15 mouse cellular contexts compared by ENCODE assay signal in genomic region chr8:83167932-83168331, GRCm38 (mm10). TPM values are rescaled to one million over a fixed set of nuclear protein-coding genes. Genes with fewer than 3 reads are reported as not detected.
A peak's percentile ranks its signal among the peaks of the same experiment; 100 is the strongest.
DNase-seq lines count a peak whose midpoint lies in the region; ATAC-seq and TF ChIP-seq lines count a peak whose summit lies in the region.
"Had no signal": no experiment of that assay in that cellular context is flagged by ENCODE, and none has a peak within 500 bp of the region (broad histone marks: within the 10 kb centered on the region; RNA-seq: fewer than 3 reads in every experiment).

No protein-coding gene starts in this region.

- no peaks in the 10 kb centered on the region for H3K36me3 ChIP-seq in forebrain, embryonic 14.5 days (ENCODE audit: control insufficient read depth, insufficient read depth, low read length)
- H3K36me3 ChIP-seq in hindbrain, postnatal 0 days (ENCODE audit: insufficient read depth, low read length) = no peaks in the 10 kb centered on the region
- no peaks in the 10 kb centered on the region for H3K36me3 ChIP-seq in neural tube, embryonic 14.5 days (ENCODE audit: control insufficient read depth, insufficient read depth, low read length)
- H3K36me3 ChIP-seq in liver, embryonic 11.5 days (ENCODE audit: control insufficient read depth, insufficient read depth, low read length) = no peaks in the 10 kb centered on the region
- H3K36me3 ChIP-seq: liver, embryonic 15.5 days had no signal

- peak overlapping the region; percentile 51 for H3K4me2 ChIP-seq in forebrain, embryonic 14.5 days (ENCODE audit: low read length)
- H3K4me2 ChIP-seq in hindbrain, postnatal 0 days (ENCODE audit: low read depth, low read length) = peak overlapping the region; percentile 60
- peak overlapping the region; percentile 70 for H3K4me2 ChIP-seq in neural tube, embryonic 14.5 days (ENCODE audit: low read depth, low read length)
- no peak overlapping the region for H3K4me2 ChIP-seq in liver, embryonic 11.5 days
- H3K4me2 ChIP-seq: liver, embryonic 15.5 days had no signal

- H3K9ac ChIP-seq in forebrain, embryonic 14.5 days (ENCODE audit: low read length) = no peak overlapping the region; the same call in 1 of the 2 replicates
- 0 out of 2 replicates have a peak overlapping the region, but pooled peaks have one; percentile 7 for H3K9ac ChIP-seq in hindbrain, postnatal 0 days (replicated peaks; ENCODE audit: low read length)
- 0 out of 2 replicates have a peak overlapping the region, but pooled peaks have one; percentile 9 for H3K9ac ChIP-seq in neural tube, embryonic 14.5 days (replicated peaks; ENCODE audit: low read depth, low read length)
- H3K9ac ChIP-seq in liver, embryonic 11.5 days (ENCODE audit: low read depth, low read length) = no peak overlapping the region
- H3K9ac ChIP-seq: liver, embryonic 15.5 days had no signal

- H3K27ac ChIP-seq in left cerebral cortex, adult 2 months = no peak overlapping the region
- no peak overlapping the region for H3K27ac ChIP-seq in forebrain, embryonic 14.5 days (ENCODE audit: low read depth, low read length)
- H3K27ac ChIP-seq in hindbrain, postnatal 0 days = no peak overlapping the region
- H3K27ac ChIP-seq in neural tube, embryonic 14.5 days (ENCODE audit: low read depth, low read length) = no peak overlapping the region
- no peak overlapping the region for H3K27ac ChIP-seq in liver, embryonic 11.5 days (ENCODE audit: low read depth, low read length)
- H3K27ac ChIP-seq: heart, adult 2 months; liver, embryonic 15.5 days had no signal

- peaks cover 13% of the 10 kb centered on the region for H3K4me1 ChIP-seq in forebrain, embryonic 14.5 days (ENCODE audit: control insufficient read depth, insufficient read depth, low read length)
- H3K4me1 ChIP-seq in hindbrain, postnatal 0 days (ENCODE audit: insufficient read depth, low read length) = peaks cover 9% of the 10 kb centered on the region
- H3K4me1 ChIP-seq in neural tube, embryonic 14.5 days (ENCODE audit: control insufficient read depth, insufficient read depth, low read length) = peaks cover 13% of the 10 kb centered on the region
- no peaks in the 10 kb centered on the region for H3K4me1 ChIP-seq in liver, embryonic 11.5 days (replicated peaks; ENCODE audit: control insufficient read depth, insufficient read depth, low read length)

- 46% methylated on average over 3 of the region's 3 CpGs for WGBS in forebrain, embryonic 14.5 days
- 41% methylated on average over 3 of the region's 3 CpGs for WGBS in hindbrain, postnatal 0 days
- 50% methylated on average over 3 of the region's 3 CpGs for WGBS in neural tube, embryonic 14.5 days
- 59% methylated on average over 3 of the region's 3 CpGs for WGBS in liver, embryonic 11.5 days

- no peaks in the 10 kb centered on the region for H3K9me3 ChIP-seq in forebrain, embryonic 14.5 days (replicated peaks; ENCODE audit: control insufficient read depth, low read length)
- no peaks in the 10 kb centered on the region for H3K9me3 ChIP-seq in hindbrain, postnatal 0 days (ENCODE audit: low read length)
- no peaks in the 10 kb centered on the region for H3K9me3 ChIP-seq in neural tube, embryonic 14.5 days (ENCODE audit: control insufficient read depth, low read length)
- H3K9me3 ChIP-seq in liver, embryonic 11.5 days (ENCODE audit: control insufficient read depth, low read length) = no peaks in the 10 kb centered on the region
- H3K9me3 ChIP-seq: liver, embryonic 15.5 days had no signal

- DNase-seq in left cerebral cortex, adult 2 months (ENCODE audit: extremely low spot score in 1 of 2, low spot score in 2 of 2) = no peak
- no peak for DNase-seq in left cerebral cortex, postnatal 14 days (ENCODE audit: low spot score in 2 of 2)
- DNase-seq in forebrain, embryonic 14.5 days (ENCODE audit: low spot score) = no peak
- peak; percentile 19 for DNase-seq in hindbrain, postnatal 0 days (ENCODE audit: low spot score)
- no peak for DNase-seq in frontal cortex, postnatal 10 days (ENCODE audit: low spot score in 2 of 2)
- no peak for DNase-seq in adrenal gland, postnatal 10 days
- DNase-seq in liver, embryonic 11.5 days (ENCODE audit: low spot score) = no peak
- DNase-seq: heart, adult 2 months; heart, postnatal 10 days; kidney, adult 18-20 months; left cerebral cortex, postnatal 4 days; thymus, postnatal 25 days had no signal

- intact Hi-C loops in left cerebral cortex, adult 2 months (cut with DNase I) = loop anchor here (2.0 to 5.0 kb wide), 3 partner anchors 37 to 84 kb away; no protein-coding TSS in a partner anchor
- intact Hi-C loops in left cerebral cortex, postnatal 14 days (cut with DNase I) = no loop called here

- no peak for ATAC-seq in forebrain, embryonic 14.5 days
- no peak for ATAC-seq in hindbrain, postnatal 0 days
- no peak for ATAC-seq in neural tube, embryonic 14.5 days (ENCODE audit: low read depth)
- ATAC-seq in liver, embryonic 11.5 days (replicated peaks; ENCODE audit: low FRiP score) = no peak

- TF ChIP-seq CTCF in left cerebral cortex, adult 2 months (IDR thresholded peaks at IDR 0.05) = no peak
- TF ChIP-seq CTCF in hindbrain, postnatal 0 days (IDR thresholded peaks at IDR 0.05; ENCODE audit: low read depth) = no peak

- peak overlapping the region; percentile 76; the same call in 1 of the 2 replicates for H3K4me3 ChIP-seq in left cerebral cortex, adult 2 months
- H3K4me3 ChIP-seq in forebrain, embryonic 14.5 days (ENCODE audit: low read depth, low read length) = peak overlapping the region; percentile 84
- H3K4me3 ChIP-seq in hindbrain, postnatal 0 days (ENCODE audit: low read length) = peak overlapping the region; percentile 64
- H3K4me3 ChIP-seq in neural tube, embryonic 14.5 days (ENCODE audit: low read depth, low read length) = peak overlapping the region; percentile 90
- H3K4me3 ChIP-seq in liver, embryonic 11.5 days (ENCODE audit: low read depth, low read length) = no peak overlapping the region
- H3K4me3 ChIP-seq: heart, adult 2 months; liver, embryonic 15.5 days; myocyte had no signal

- H3K27me3 ChIP-seq in forebrain, embryonic 14.5 days (replicated peaks; ENCODE audit: control insufficient read depth, insufficient read depth, low read length) = no peaks in the 10 kb centered on the region
- no peaks in the 10 kb centered on the region for H3K27me3 ChIP-seq in hindbrain, postnatal 0 days (ENCODE audit: insufficient read depth, low read length)
- no peaks in the 10 kb centered on the region; the same call in 1 of the 2 replicates for H3K27me3 ChIP-seq in neural tube, embryonic 14.5 days (ENCODE audit: control insufficient read depth, insufficient read depth, low read length)
- H3K27me3 ChIP-seq in liver, embryonic 11.5 days (replicated peaks; ENCODE audit: control insufficient read depth, insufficient read depth, low read length) = peaks cover 31% of the 10 kb centered on the region

RNA-seq across cellular contexts. Expression of gene Gm10645, which starts 2.0 kb away (rescaled TPM):
- total RNA-seq in left cerebral cortex, adult 2 months (2021) = 1 to 10 TPM; 1.5 to 1.8 TPM
- total RNA-seq in left cerebral cortex, postnatal 14 days (2021) = 1 to 10 TPM in 1 of 2 experiments, under 1 TPM in 1; 0.88 to 1.2 TPM
- 7.9 and 8.2 TPM in 2 replicates for polyA plus RNA-seq in forebrain, embryonic 14.5 days (2014; fragmentation: Nextera tagmentation; extraction: Ambion mirVana)
- total RNA-seq in hindbrain, postnatal 0 days (2014; rRNA removed) = 1.2 and 4.2 TPM in 2 replicates
- 10.0 and 11.6 TPM in 2 replicates for polyA plus RNA-seq in hindbrain, postnatal 0 days (2015; fragmentation: Nextera tagmentation; extraction: Ambion mirVana)
- polyA plus RNA-seq in neural tube, embryonic 14.5 days (2014; fragmentation: Nextera tagmentation; extraction: Ambion mirVana) = 9.8 and 14.2 TPM in 2 replicates
- total RNA-seq in adrenal gland, postnatal 10 days (2021) = under 1 TPM; 0.45 to 0.57 TPM
- 0.38 and 0.86 TPM in 2 replicates for polyA plus RNA-seq in liver, embryonic 11.5 days (2014; fragmentation: Nextera tagmentation; extraction: Ambion mirVana)

RNA-seq across cellular contexts. Expression of gene Tbc1d9, which starts 2.8 kb away (rescaled TPM):
- total RNA-seq in left cerebral cortex, adult 2 months (2021) = 100 to 1,000 TPM in 1 of 2 experiments, 10 to 100 TPM in 1; 99.1 to 102 TPM
- total RNA-seq in left cerebral cortex, postnatal 14 days (2021) = 100 to 1,000 TPM; 102 to 107 TPM
- polyA plus RNA-seq in forebrain, embryonic 14.5 days (2014; fragmentation: Nextera tagmentation; extraction: Ambion mirVana) = 16.6 and 18.8 TPM in 2 replicates
- 123 and 128 TPM in 2 replicates for total RNA-seq in hindbrain, postnatal 0 days (2014; rRNA removed)
- 16.4 and 16.8 TPM in 2 replicates for polyA plus RNA-seq in hindbrain, postnatal 0 days (2015; fragmentation: Nextera tagmentation; extraction: Ambion mirVana)
- polyA plus RNA-seq in neural tube, embryonic 14.5 days (2014; fragmentation: Nextera tagmentation; extraction: Ambion mirVana) = 19.0 and 19.7 TPM in 2 replicates
- total RNA-seq in adrenal gland, postnatal 10 days (2021) = 1 to 10 TPM; 7.0 to 8.4 TPM
- 0.86 and 1.3 TPM in 2 replicates for polyA plus RNA-seq in liver, embryonic 11.5 days (2014; fragmentation: Nextera tagmentation; extraction: Ambion mirVana)

Comparison
In these comparisons a context has a peak if more than half of its experiments do, and no peak if none do; other contexts are left out.
1. H3K9ac ChIP-seq: peak in hindbrain, postnatal 0 days (single experiment) and neural tube, embryonic 14.5 days (single experiment); none in forebrain, embryonic 14.5 days (single experiment) and liver, embryonic 11.5 days (single experiment).
2. RNA of gene Tbc1d9, which starts 2.8 kb away (total RNA-seq): 123 to 128 TPM in hindbrain, postnatal 0 days, 102 to 107 TPM in left cerebral cortex, postnatal 14 days and 99.1 to 102 TPM in left cerebral cortex, adult 2 months; 7.0 to 8.4 TPM in adrenal gland, postnatal 10 days; every median in the first group is over 10 times any median in the second.